Mouse (Mus musculus) midbrain, embryonic 14.5 days (tissue): ENCODE results near the gene Cd248. TPM values are rescaled to one million over a fixed set of nuclear protein-coding genes. Genes with fewer than 3 reads are reported as not detected.

Source experiments
- ATAC-seq: fragments of 200-750 bp; cut with Nextera tagmentation; 2 replicates; pipeline ENCODE4 v1.8.0; 2017; ENCODE audit warnings: moderate number of reproducible peaks, moderate library complexity; ENCODE audit not compliant: low FRiP score, low TSS enrichment
- DNase-seq: peaks from one replicate; pipeline ENCODE4 v3.0.0-alpha.2; 2015
- H3K27ac ChIP-seq: fragments of 300-500 bp; sonication (generic); replicated peaks from 2 replicates; pipeline ENCODE4 v1.5.1; 2014; ENCODE audit warnings: mild to moderate bottlenecking, low read depth, low read length, moderate library complexity
- H3K27me3 ChIP-seq: fragments of 300-500 bp; sonication (generic); 2 replicates; pipeline ENCODE4 v1.6.1; 2014; ENCODE audit warnings: low read length, control low read depth, mixed read lengths; ENCODE audit not compliant: control insufficient read depth, insufficient read depth
- H3K36me3 ChIP-seq: fragments of 300-500 bp; sonication (generic); 2 replicates; pipeline ENCODE4 v1.6.1; 2014; ENCODE audit warnings: low read length, control low read depth; ENCODE audit not compliant: control insufficient read depth, insufficient read depth
- H3K4me1 ChIP-seq: fragments of 300-500 bp; sonication (generic); 2 replicates; pipeline ENCODE4 v1.6.1; 2014; ENCODE audit warnings: mild to moderate bottlenecking, antibody characterized with exemption, low read length, control low read depth; ENCODE audit not compliant: control insufficient read depth, insufficient read depth
- H3K4me2 ChIP-seq: fragments of 300-500 bp; sonication (generic); 2 replicates; pipeline ENCODE4 v1.6.1; 2014; ENCODE audit warnings: mild to moderate bottlenecking, low read length, moderate library complexity
- H3K4me3 ChIP-seq: fragments of 300-500 bp; sonication (generic); replicated peaks from 2 replicates; pipeline ENCODE4 v1.5.1; 2014; ENCODE audit warnings: low read depth, low read length
- H3K9ac ChIP-seq: fragments of 300-500 bp; sonication (generic); replicated peaks from 2 replicates; pipeline ENCODE4 v1.6.1; 2014; ENCODE audit warnings: mild to moderate bottlenecking, low read length, moderate library complexity
- H3K9me3 ChIP-seq: fragments of 300-500 bp; sonication (generic); 2 replicates; pipeline ENCODE4 v1.6.1; 2016; ENCODE audit warnings: low read length, control low read depth, mixed read lengths; ENCODE audit not compliant: control insufficient read depth
- WGBS: fragments of 180-500 bp; shearing (Covaris S2); extraction: QIAGEN DNeasy Blood & Tissue Kit; methylation state at CpG from one replicate; pipeline ENCODE4 v1.1.7; 2014; 5-methylcytosine and 5-hydroxymethylcytosine counted together
- polyA plus RNA-seq: library from polyadenylated mRNA; unstranded; fragments of >200 nt; fragmentation: Nextera tagmentation; extraction: Ambion mirVana; gene quantifications from 2 replicates; pipeline ENCODE4 v1.2.1, GENCODE M21; 2014

Cd248 gene
- polyA plus RNA-seq, 1 experiment from 2014 or later, result 20.4 TPM

- Histone ChIP-seq H3K9me3 (no peaks in the 10 kb centered on the region), H3K4me3 (no peak overlapping the region), H3K27ac (no peak overlapping the region), H3K4me2 (no peak overlapping the region), H3K27me3 (peaks cover 33% of the 10 kb centered on the region), H3K9ac (no peak overlapping the region), H3K36me3 (no peaks in the 10 kb centered on the region), H3K4me1 (peaks cover 31% of the 10 kb centered on the region)
- WGBS, result 85% methylated on average over 5 of the region's 5 CpGs
- no peak for ATAC-seq
- no peak for DNase-seq
These were observed 1.6 kb downstream of the Cd248 start for GRCm38 (mm10) chr19:5069486-5069885.

- H3K4me2 ChIP-seq, result no peak overlapping the region
- H3K9me3 ChIP-seq, result no peaks in the 10 kb centered on the region
- H3K27me3 ChIP-seq, result peaks cover 33% of the 10 kb centered on the region
- WGBS, result 88% methylated on average over 7 of the region's 7 CpGs
- no peak for DNase-seq
- H3K36me3 ChIP-seq, result no peaks in the 10 kb centered on the region
- no peak overlapping the region for H3K27ac ChIP-seq
- H3K4me3 ChIP-seq, result no peak overlapping the region
- no peak for ATAC-seq
- no peak overlapping the region for H3K9ac ChIP-seq
- H3K4me1 ChIP-seq, result peaks cover 31% of the 10 kb centered on the region
These were observed 2.1 kb downstream of the Cd248 start for GRCm38 (mm10) chr19:5069978-5070377.

GRCm38 (mm10) chr19:5071077-5071476 lies 3.2 kb downstream of the Cd248 start:
- 9% methylated on average over 11 of the region's 11 CpGs for WGBS
- 0 out of 2 replicates have a peak overlapping the region, but pooled peaks have one; percentile 26 for H3K27ac ChIP-seq

GRCm38 (mm10) chr19:5071545-5072369 lies 3.9 kb downstream of the Cd248 start:
- H3K27me3 ChIP-seq, result peaks cover 33% of the 10 kb centered on the region
- H3K4me2 ChIP-seq, result peak overlapping the region; percentile 69
- H3K36me3 ChIP-seq, result no peaks in the 10 kb centered on the region
- H3K4me3 ChIP-seq, result peak overlapping the region; percentile 41
- ATAC-seq (peak; percentile 86), DNase-seq (peak; percentile 85)
- H3K27ac ChIP-seq, result 0 out of 2 replicates have a peak overlapping the region, but pooled peaks have one; percentile 26
- H3K4me1 ChIP-seq, result peaks cover 31% of the 10 kb centered on the region
- H3K9ac ChIP-seq, result peak overlapping the region; percentile 47
- no peaks in the 10 kb centered on the region for H3K9me3 ChIP-seq
- under 1% methylated on average over 40 of the region's 40 CpGs for WGBS

More at GRCm38 (mm10) chr19:5071077-5071476, 3.2 kb downstream of the Cd248 start:
- H3K9ac ChIP-seq, result peak overlapping the region; percentile 47
- H3K36me3 ChIP-seq, result no peaks in the 10 kb centered on the region
- peak overlapping the region; percentile 41 for H3K4me3 ChIP-seq
- H3K4me1 ChIP-seq, result peaks cover 31% of the 10 kb centered on the region
- H3K9me3 ChIP-seq, result no peaks in the 10 kb centered on the region
- DNase-seq, result no peak
- H3K27me3 ChIP-seq, result peaks cover 33% of the 10 kb centered on the region
- no peak for ATAC-seq
- peak overlapping the region; percentile 69 for H3K4me2 ChIP-seq

- Histone ChIP-seq H3K9ac (no peak overlapping the region), H3K4me1 (peaks cover 29% of the 10 kb centered on the region), H3K9me3 (no peaks in the 10 kb centered on the region), H3K4me3 (peak overlapping the region; percentile 41), H3K4me2 (peak overlapping the region; percentile 69), H3K27me3 (peaks cover 26% of the 10 kb centered on the region), H3K36me3 (no peaks in the 10 kb centered on the region), H3K27ac (no peak overlapping the region)
- 3% methylated on average over 20 of the region's 20 CpGs for WGBS
- peak; percentile 9; the same call in 1 of the 2 replicates for ATAC-seq
- DNase-seq, result peak; percentile 55
These were observed 4.6 kb downstream of the Cd248 start for GRCm38 (mm10) chr19:5072389-5073019.

GRCm38 (mm10) chr19:5073028-5073427 lies 5.2 kb downstream of the Cd248 start:
- no peak; the same call in 1 of the 2 replicates for ATAC-seq
- H3K9me3 ChIP-seq, result no peaks in the 10 kb centered on the region
- no peak overlapping the region for H3K9ac ChIP-seq
- H3K27ac ChIP-seq, result no peak overlapping the region
- peak; percentile 87 for DNase-seq
- peak overlapping the region; percentile 69 for H3K4me2 ChIP-seq
- H3K27me3 ChIP-seq, result peaks cover 22% of the 10 kb centered on the region
- H3K4me1 ChIP-seq, result peaks cover 24% of the 10 kb centered on the region
- no peaks in the 10 kb centered on the region for H3K36me3 ChIP-seq
- WGBS, result 1% methylated on average over 15 of the region's 15 CpGs
- H3K4me3 ChIP-seq, result no peak overlapping the region

- Histone ChIP-seq H3K9me3 (no peaks in the 10 kb centered on the region), H3K4me1 (peaks cover 20% of the 10 kb centered on the region), H3K4me2 (no peak overlapping the region), H3K27me3 (peaks cover 17% of the 10 kb centered on the region), H3K4me3 (no peak overlapping the region), H3K36me3 (no peaks in the 10 kb centered on the region), H3K27ac (no peak overlapping the region), H3K9ac (no peak overlapping the region)
- DNase-seq (no peak), ATAC-seq (no peak)
- 47% methylated on average over 5 of the region's 5 CpGs for WGBS
These were observed 5.6 kb downstream of the Cd248 start for GRCm38 (mm10) chr19:5073518-5073917.

- Histone ChIP-seq H3K27me3 (peaks cover 40% of the 10 kb centered on the region), H3K4me1 (no peaks in the 10 kb centered on the region), H3K4me3 (no peak overlapping the region), H3K36me3 (no peaks in the 10 kb centered on the region), H3K9ac (no peak overlapping the region), H3K9me3 (no peaks in the 10 kb centered on the region), H3K4me2 (no peak overlapping the region), H3K27ac (no peak overlapping the region)
- WGBS, result 92% methylated on average over 1 of the region's 1 CpGs
- no peak for DNase-seq
- ATAC-seq, result no peak
These were observed 11.4 kb downstream of the Cd248 start for GRCm38 (mm10) chr19:5079279-5079678.
